Mouse (Mus musculus) kidney, embryonic 14.5 days (tissue): Measurements from ENCODE around the gene Gabarapl1. TPM values are rescaled to one million over a fixed set of nuclear protein-coding genes. Genes with fewer than 3 reads are reported as not detected.

ENCODE experiments used
- ATAC-seq: fragments of 200-750 bp; cut with Nextera tagmentation; 2 replicates; pipeline ENCODE4 v1.8.0; 2017; ENCODE audit warnings: moderate number of reproducible peaks, mild to moderate bottlenecking, moderate TSS enrichment, moderate library complexity; ENCODE audit not compliant: low FRiP score, low TSS enrichment
- H3K27ac ChIP-seq: fragments of 300-500 bp; sonication (generic); 2 replicates; pipeline ENCODE4 v1.5.1; 2014; ENCODE audit warnings: low read depth, mild to moderate bottlenecking, low read length, moderate library complexity, mixed read lengths
- H3K27me3 ChIP-seq: fragments of 300-500 bp; sonication (generic); 2 replicates; pipeline ENCODE4 v1.6.1; 2014; ENCODE audit warnings: mild to moderate bottlenecking, low read length; ENCODE audit not compliant: control insufficient read depth, insufficient read depth
- H3K36me3 ChIP-seq: fragments of 300-500 bp; sonication (generic); 2 replicates; pipeline ENCODE4 v1.6.1; 2014; ENCODE audit warnings: low read length, mixed read lengths; ENCODE audit not compliant: control insufficient read depth, insufficient read depth
- H3K4me1 ChIP-seq: fragments of 300-500 bp; sonication (generic); 2 replicates; pipeline ENCODE4 v1.6.1; 2014; ENCODE audit warnings: low read length, mixed read lengths; ENCODE audit not compliant: control insufficient read depth, insufficient read depth
- H3K4me2 ChIP-seq: fragments of 300-500 bp; sonication (generic); replicated peaks from 2 replicates; pipeline ENCODE4 v1.6.1; 2014; ENCODE audit warnings: low read depth, mild to moderate bottlenecking, low read length
- H3K4me3 ChIP-seq: fragments of 300-500 bp; sonication (generic); 2 replicates; pipeline ENCODE4 v1.5.1; 2014; ENCODE audit warnings: mild to moderate bottlenecking, low read length
- H3K9ac ChIP-seq: fragments of 300-500 bp; sonication (generic); 2 replicates; pipeline ENCODE4 v1.6.1; 2014; ENCODE audit warnings: low read depth, mild to moderate bottlenecking, low read length, moderate library complexity
- H3K9me3 ChIP-seq: fragments of 300-500 bp; sonication (generic); 2 replicates; pipeline ENCODE4 v1.6.1; 2016; ENCODE audit warnings: low read length; ENCODE audit not compliant: control insufficient read depth
- WGBS: fragments of 180-500 bp; shearing (Covaris S2); extraction: QIAGEN DNeasy Blood & Tissue Kit; methylation state at CpG from one replicate; pipeline ENCODE4 v1.1.7; 2014; 5-methylcytosine and 5-hydroxymethylcytosine counted together
- polyA plus RNA-seq: library from polyadenylated mRNA; unstranded; fragments of >200 nt; fragmentation: Nextera tagmentation; extraction: Ambion mirVana; gene quantifications from 2 replicates; pipeline ENCODE4 v1.2.1, GENCODE M21; 2014

Gene Gabarapl1
- polyA plus RNA-seq, 1 experiment from 2014 or later = 16.7 TPM

GRCm38 (mm10) chr6:129530261-129530660 is 2.7 kb upstream of the Gabarapl1 start:
- no peak for ATAC-seq
- H3K4me3 ChIP-seq = no peak overlapping the region
- H3K9ac ChIP-seq = no peak overlapping the region
- H3K9me3 ChIP-seq = no peaks in the 10 kb centered on the region
- no peak overlapping the region for H3K27ac ChIP-seq
- no peaks in the 10 kb centered on the region for H3K36me3 ChIP-seq
- no peaks in the 10 kb centered on the region for H3K27me3 ChIP-seq
- H3K4me1 ChIP-seq = peaks cover 14% of the 10 kb centered on the region; the same call in 1 of the 2 replicates
- no peak overlapping the region for H3K4me2 ChIP-seq

DNA sequence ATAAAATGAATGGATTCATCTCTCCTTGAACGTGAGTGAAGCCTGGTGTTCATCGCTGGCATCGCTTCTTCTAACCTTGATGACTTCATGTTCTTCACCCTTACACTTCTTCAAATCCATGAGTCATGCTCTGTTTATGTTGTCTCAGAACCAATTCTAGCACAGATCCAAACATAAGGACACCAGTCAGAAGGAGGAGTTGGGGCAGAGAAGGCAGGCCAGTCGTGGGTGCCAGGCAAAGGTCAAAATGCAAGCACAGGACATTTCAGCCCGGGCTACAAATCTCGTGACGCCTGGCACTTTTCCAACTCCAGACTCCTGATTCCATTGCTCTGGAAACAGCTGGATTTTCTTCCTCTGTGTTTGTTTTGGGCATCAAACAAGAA is 411 bp upstream of the Gabarapl1 start:
- H3K4me1 ChIP-seq = peaks cover 14% of the 10 kb centered on the region; the same call in 1 of the 2 replicates
- peaks cover 2% of the 10 kb centered on the region; the same call in 1 of the 2 replicates for H3K36me3 ChIP-seq
- H3K9me3 ChIP-seq = no peaks in the 10 kb centered on the region
- WGBS = 27% methylated on average over 7 of the region's 7 CpGs
- ATAC-seq = peak; percentile 67
- peak overlapping the region; percentile 12; the same call in 1 of the 2 replicates for H3K27ac ChIP-seq
- H3K9ac ChIP-seq = peak overlapping the region; percentile 68; the same call in 1 of the 2 replicates
- H3K4me3 ChIP-seq = peak overlapping the region; percentile 91
- H3K4me2 ChIP-seq = peak overlapping the region; percentile 56
- no peaks in the 10 kb centered on the region for H3K27me3 ChIP-seq

DNA sequence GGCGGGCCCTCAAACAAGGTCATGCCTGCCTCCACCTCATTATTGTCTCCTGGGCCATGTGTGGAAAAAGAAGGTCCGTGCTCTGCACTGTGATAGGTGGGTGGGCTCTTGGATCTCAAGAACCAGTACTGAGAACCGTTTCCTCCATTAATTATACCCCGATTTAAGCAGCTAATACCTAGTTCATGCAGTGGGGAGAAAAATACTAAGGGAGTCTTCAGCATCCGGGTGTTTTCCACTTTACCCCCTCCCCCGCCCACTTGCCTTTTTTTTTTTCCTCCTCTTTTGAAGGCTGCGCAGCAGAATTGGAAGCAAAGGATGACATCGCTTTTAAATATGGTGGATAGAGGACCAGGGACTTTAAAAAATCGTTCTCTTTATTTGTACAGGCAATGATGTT is 1.1 kb downstream of the Gabarapl1 start:
- Histone ChIP-seq H3K9me3 (no peaks in the 10 kb centered on the region), H3K36me3 (peaks cover 16% of the 10 kb centered on the region; the same call in 1 of the 2 replicates), H3K27me3 (no peaks in the 10 kb centered on the region), H3K4me2 (peak overlapping the region; percentile 56), H3K9ac (peak overlapping the region; percentile 68), H3K27ac (no peak overlapping the region), H3K4me3 (peak overlapping the region; percentile 91), H3K4me1 (peaks cover 14% of the 10 kb centered on the region; the same call in 1 of the 2 replicates)
- WGBS = 14% methylated on average over 9 of the region's 9 CpGs
- ATAC-seq = peak; percentile 18

GRCm38 (mm10) chr6:129534627-129535190 is 1.7 kb downstream of the Gabarapl1 start:
- ATAC-seq = peak; percentile 59
- Histone ChIP-seq H3K9me3 (no peaks in the 10 kb centered on the region), H3K9ac (no peak overlapping the region; the same call in 1 of the 2 replicates), H3K36me3 (peaks cover 22% of the 10 kb centered on the region; the same call in 1 of the 2 replicates), H3K27me3 (no peaks in the 10 kb centered on the region), H3K4me3 (peak overlapping the region; percentile 91), H3K4me1 (peaks cover 14% of the 10 kb centered on the region; the same call in 1 of the 2 replicates), H3K27ac (no peak overlapping the region), H3K4me2 (peak overlapping the region; percentile 56)
- 28% methylated on average over 4 of the region's 4 CpGs for whole genome bisulfite sequencing

- Histone ChIP-seq H3K9ac (no peak overlapping the region), H3K36me3 (peaks cover 25% of the 10 kb centered on the region; the same call in 1 of the 2 replicates), H3K27ac (no peak overlapping the region), H3K4me3 (no peak overlapping the region), H3K4me1 (peaks cover 14% of the 10 kb centered on the region; the same call in 1 of the 2 replicates), H3K4me2 (0 out of 2 replicates have a peak overlapping the region, but pooled peaks have one; percentile 10), H3K9me3 (no peaks in the 10 kb centered on the region), H3K27me3 (no peaks in the 10 kb centered on the region)
- WGBS = 81% methylated on average over 4 of the region's 4 CpGs
- no peak for ATAC-seq
These were observed 2.8 kb downstream of the Gabarapl1 start for GRCm38 (mm10) chr6:129535723-129536122.

- Histone ChIP-seq H3K9me3 (no peaks in the 10 kb centered on the region), H3K4me2 (no peak overlapping the region), H3K27me3 (no peaks in the 10 kb centered on the region), H3K4me3 (no peak overlapping the region), H3K36me3 (peaks cover 38% of the 10 kb centered on the region), H3K4me1 (peaks cover 9% of the 10 kb centered on the region; the same call in 1 of the 2 replicates), H3K27ac (no peak overlapping the region), H3K9ac (no peak overlapping the region)
- 69% methylated on average over 6 of the region's 6 CpGs for WGBS
- ATAC-seq = no peak
These were observed 5.6 kb downstream of the Gabarapl1 start for GRCm38 (mm10) chr6:129538555-129538954.

- peaks cover 38% of the 10 kb centered on the region for H3K36me3 ChIP-seq
- no peaks in the 10 kb centered on the region for H3K4me1 ChIP-seq
- no peaks in the 10 kb centered on the region for H3K27me3 ChIP-seq
- no peak overlapping the region for H3K9ac ChIP-seq
- H3K27ac ChIP-seq = no peak overlapping the region
- H3K9me3 ChIP-seq = no peaks in the 10 kb centered on the region
- ATAC-seq = no peak
- no peak overlapping the region for H3K4me2 ChIP-seq
- 87% methylated on average over 9 of the region's 9 CpGs for WGBS
- no peak overlapping the region for H3K4me3 ChIP-seq
These were observed 9.0 kb downstream of the Gabarapl1 start for GRCm38 (mm10) chr6:129541931-129542330.

DNA sequence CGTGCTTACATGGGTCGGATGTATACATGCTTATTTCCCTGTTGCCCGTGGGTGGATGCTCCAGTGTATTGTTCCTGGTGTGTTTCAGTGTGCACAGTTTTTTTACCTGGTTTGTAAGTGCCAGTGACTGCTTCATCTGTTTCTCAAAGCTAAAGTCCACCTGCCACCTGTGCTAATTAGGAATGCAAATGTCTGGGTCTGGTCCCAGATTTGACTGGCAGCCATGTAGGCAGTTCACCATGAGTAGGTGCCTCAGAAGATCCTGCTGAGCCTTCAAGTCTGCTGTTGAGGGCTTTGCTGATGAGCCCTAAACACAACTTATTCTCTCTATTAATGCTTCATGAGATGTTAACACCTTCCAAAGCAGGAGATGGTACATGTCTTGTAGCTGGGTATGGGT is 9.6 kb downstream of the Gabarapl1 start:
- Histone ChIP-seq H3K4me3 (no peak overlapping the region), H3K4me1 (no peaks in the 10 kb centered on the region), H3K9me3 (no peaks in the 10 kb centered on the region), H3K27me3 (no peaks in the 10 kb centered on the region), H3K9ac (no peak overlapping the region), H3K4me2 (no peak overlapping the region), H3K36me3 (peaks cover 35% of the 10 kb centered on the region), H3K27ac (no peak overlapping the region)
- ATAC-seq = no peak
- 86% methylated on average over 3 of the region's 3 CpGs for WGBS

DNA sequence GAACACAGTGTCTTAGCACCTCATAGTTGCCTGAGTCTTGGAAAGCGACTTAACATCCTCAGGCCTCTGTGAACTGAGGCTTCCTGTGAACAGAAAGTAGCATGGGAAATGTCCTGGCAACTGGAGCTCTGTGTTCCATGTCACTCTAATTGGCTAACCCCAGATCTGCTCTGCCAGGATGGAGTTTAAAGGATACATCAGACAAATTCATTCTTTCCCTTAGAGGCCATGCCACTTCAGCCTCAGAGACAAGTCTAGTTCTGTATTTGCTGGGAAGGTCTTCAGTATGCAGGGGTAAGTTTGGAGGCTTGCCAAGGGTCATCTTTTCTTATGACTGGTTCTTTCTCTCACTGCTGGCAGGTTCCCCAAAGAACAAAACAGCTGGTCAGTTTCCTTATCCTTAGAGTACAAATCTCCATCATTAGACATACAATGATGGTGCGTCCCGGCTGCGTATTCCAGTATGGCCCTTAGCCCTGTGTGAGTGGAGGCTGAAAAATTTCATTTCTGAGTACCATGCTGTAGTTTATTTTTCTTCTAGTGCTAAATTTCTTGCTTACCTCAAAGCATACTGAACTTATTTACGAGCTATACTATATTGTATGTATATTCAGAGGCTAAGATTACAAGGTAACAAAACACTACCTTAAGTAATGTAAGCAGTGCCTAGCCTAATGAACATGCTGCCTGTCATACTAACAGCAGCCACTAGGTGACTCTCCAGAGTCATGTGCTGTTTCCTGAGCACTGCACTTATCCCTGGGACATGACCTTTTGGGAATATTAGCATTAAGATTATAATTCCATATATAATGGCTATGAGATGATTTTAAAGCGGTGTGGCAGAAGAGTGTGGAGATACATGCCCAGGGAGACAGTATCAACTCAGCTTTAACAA is 11.0 kb downstream of the Gabarapl1 start:
- WGBS = 70% methylated on average over 6 of the region's 6 CpGs
- H3K4me3 ChIP-seq = no peak overlapping the region
- H3K27ac ChIP-seq = no peak overlapping the region
- H3K27me3 ChIP-seq = no peaks in the 10 kb centered on the region
- no peak overlapping the region for H3K9ac ChIP-seq
- H3K36me3 ChIP-seq = peaks cover 23% of the 10 kb centered on the region
- H3K9me3 ChIP-seq = no peaks in the 10 kb centered on the region
- H3K4me2 ChIP-seq = no peak overlapping the region
- peak; percentile 79; the same call in 1 of the 2 replicates for ATAC-seq
- H3K4me1 ChIP-seq = no peaks in the 10 kb centered on the region
